Mouse (Mus musculus) frontal cortex, postnatal 36 days (tissue): Measurements from ENCODE around the gene Pak3.
A peak's percentile ranks its signal among the peaks of the same experiment; 100 is the strongest.
"Not testable (repeated sequence)": the region's sequence is repeated elsewhere in the genome, so short reads cannot be mapped to it uniquely, and the experiment has no call there.

ENCODE experiments used
- DNase-seq, 2 experiments: peaks; one replicate each; pipeline ENCODE4 v3.0.0; 2022; ENCODE audit warnings: low spot score in 2 of 2

Gene Pak3

DNA sequence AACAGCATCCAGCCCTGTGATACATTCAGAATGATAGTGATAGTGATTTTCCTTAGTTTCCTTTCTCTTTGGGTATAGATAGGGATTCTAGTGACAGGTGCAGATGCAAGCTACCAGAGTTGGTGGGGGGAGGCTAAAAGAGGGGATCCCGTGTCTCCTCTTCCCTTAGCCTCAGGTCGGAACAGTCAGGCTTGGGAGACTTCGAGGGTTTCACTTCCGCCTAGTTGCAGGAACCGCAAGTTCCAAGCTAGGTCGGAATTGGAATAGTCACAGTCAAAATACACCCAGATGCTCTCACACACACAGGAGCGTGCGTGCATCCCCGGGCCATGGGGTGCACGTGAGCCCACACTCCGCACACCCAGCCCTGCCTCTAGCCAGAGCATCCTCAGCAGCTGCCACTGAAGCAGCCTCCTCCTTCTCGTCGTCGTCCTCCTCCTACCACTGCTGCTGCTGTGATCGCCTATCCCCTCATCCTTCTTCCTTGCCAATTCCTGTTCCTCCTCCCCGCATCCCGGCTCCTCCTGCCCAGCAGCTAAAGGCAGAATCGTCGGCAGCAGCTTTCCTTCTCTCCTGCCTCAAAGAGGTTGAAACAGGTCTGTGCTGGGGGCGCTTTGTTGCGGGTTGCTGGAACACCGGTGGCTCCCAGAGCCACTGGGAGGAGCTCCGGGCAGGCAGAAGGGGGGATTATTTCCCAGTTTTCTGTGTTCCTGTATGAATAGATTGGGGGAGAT lies at the start of gene Pak3:
TSS of gene Pak3 (plus strand) at position 424 of the 734 bp plus-strand sequence.
- peak; percentile 55 for DNase-seq

GRCm38 (mm10) chrX:143482866-143483265 lies 35.5 kb upstream of the Pak3 start:
- DNase-seq: peak; percentile 89 to 98

DNA sequence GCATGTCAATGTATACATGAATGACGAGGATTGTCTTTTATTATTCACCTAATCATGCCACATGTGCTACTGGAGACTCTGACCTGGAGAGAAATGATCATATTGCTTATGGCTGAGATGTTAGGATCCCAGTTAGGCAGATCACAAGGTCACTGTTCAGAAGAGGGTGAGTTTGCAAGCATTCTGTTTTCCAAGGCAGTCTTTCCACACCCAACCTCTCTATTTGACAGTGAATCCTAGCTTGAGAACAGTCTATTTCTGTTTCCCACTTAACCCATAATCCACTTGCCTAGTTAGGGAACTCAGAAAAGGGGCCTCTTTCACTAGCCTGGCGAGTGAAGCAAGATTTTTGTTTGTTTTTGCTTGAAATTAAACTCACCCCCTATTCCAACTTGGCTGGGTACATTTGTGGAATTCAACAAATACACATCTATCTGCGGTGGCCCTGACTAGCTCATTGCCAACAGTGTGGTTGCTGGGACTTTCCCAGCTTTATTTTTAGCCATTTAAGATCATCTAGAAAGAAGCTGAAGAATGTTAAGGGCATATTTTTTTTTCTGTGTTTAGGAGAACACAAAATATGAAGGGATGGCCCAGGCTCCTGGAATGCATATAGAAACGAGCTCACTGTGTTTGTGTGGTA lies 17.2 kb upstream of the Pak3 start:
- no peak for DNase-seq

GRCm38 (mm10) chrX:143501776-143502365 lies 16.5 kb upstream of the Pak3 start:
- no peak for DNase-seq

GRCm38 (mm10) chrX:143518917-143519316 lies 526 bp downstream of the Pak3 start:
- DNase-seq: peak in 1 of 2 experiments; percentile 20

DNA sequence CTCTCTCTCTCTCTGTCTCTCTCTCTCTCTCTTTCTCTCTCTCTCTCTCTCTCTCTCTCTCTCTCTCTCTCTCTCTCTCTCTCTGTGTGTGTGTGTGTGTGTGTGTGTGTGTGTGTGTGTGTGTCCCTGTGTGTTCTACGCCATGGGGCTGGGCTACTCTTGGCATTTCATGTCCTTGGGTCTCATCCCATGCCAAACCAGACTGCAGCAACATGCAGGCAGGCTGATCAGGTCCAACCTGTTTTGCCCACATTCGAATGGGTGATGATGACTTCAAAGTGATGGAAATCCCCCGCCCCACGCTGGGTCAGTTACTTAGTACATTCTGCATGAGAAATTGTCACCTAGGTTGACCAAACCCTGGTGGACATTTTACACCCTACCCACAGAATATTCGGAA lies 1.1 kb downstream of the Pak3 start:
- not testable (repeated sequence) for DNase-seq

DNA sequence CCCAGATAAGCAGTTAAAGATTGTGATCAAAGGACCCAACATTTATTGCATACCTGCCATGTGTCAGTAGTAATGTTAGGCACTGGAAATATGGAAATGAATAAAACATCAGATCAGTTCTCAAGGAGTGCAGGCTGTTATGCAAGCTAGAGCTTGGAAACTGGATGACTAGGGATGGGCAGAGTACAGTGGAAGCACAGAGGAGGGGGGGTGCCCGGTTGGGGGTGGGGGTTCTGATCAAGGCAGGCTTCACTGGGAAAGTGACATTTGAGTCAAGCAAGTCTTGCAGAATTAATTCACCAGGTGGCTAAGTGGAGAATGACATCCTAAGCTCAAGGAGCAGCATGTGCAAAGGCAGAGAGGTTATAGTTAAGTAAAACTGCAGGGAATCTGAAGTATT lies 1.8 kb downstream of the Pak3 start:
- DNase-seq: no peak

- DNase-seq: no peak
Observed at GRCm38 (mm10) chrX:143532331-143532730, 13.9 kb downstream of the Pak3 start.

DNA sequence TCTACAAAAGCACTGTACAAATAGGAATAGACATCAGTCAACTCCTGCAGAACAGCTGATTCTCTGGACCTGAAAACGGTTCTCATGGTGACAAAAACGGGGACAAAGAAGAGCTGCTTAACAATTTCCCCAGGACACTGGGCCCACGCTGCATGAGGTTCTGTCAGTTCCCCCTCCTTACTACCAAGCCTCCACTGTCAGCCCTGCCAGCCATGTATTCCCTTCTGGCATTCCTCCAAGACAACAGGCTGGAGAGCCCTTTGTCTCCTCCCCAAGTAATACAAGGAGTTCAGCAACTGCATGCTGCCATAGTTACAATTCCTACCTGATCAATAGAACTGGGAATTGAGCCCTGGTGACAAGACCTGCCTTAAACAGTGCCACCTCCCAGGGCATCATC lies 15.2 kb downstream of the Pak3 start:
- DNase-seq: no peak

GRCm38 (mm10) chrX:143542756-143543155 lies 24.4 kb downstream of the Pak3 start:
- DNase-seq: no peak

- DNase-seq: no peak
Observed at GRCm38 (mm10) chrX:143543186-143543793, 24.9 kb downstream of the Pak3 start.

- no peak for DNase-seq
Observed at GRCm38 (mm10) chrX:143573691-143574090, 55.3 kb downstream of the Pak3 start.

- DNase-seq: no peak
Observed at GRCm38 (mm10) chrX:143579925-143580324, 61.5 kb downstream of the Pak3 start.

- no peak for DNase-seq
Observed at GRCm38 (mm10) chrX:143580458-143580959, 62.1 kb downstream of the Pak3 start.

DNA sequence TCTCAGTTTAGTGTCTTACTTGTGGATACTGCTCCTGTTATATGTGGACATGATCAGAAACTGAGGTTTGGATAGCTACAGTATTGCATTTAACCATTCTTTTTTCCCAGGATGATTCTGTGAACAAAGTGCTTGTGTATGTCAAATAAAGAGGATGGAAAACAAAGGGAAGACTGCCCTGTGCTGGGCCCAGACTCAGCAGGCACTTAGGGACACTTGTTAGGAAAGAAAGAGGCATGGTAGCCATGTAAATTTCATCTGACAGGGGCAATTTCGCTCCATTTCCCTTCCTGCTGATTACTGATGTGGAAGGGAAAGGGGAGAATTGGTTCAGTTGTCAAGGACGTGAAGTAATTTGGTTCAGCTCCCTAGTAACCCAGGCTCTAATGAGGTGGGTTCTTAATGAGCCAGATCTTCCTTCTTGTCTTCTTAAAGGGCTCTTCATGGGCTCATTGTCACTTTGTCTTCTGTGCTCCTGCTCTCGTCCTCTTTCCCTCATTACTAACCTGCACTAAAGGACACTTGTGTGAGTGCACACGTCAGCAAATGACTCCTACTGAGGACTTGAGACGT lies 88.6 kb downstream of the Pak3 start:
- DNase-seq: no peak

DNA sequence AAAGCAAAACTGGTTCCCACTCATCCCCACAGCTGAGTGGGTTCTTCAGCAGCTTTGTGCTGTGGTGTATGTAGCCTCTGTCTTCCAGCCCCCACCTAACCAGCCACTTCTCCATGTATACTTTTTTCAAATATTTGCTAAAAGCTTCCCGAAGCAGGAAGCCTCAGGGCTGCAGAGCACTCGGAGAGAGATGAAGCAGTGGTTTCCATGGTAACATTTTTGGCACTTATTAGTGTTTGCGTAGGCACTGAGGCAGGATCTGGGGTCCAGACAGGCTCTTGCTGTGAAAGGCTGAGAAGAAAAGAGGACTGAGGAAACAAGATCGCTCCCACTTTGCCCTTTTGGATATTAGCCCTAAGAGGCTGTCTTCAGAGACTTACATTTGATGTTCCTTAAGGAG lies 100.3 kb downstream of the Pak3 start:
- peak; percentile 5 to 36 for DNase-seq

DNA sequence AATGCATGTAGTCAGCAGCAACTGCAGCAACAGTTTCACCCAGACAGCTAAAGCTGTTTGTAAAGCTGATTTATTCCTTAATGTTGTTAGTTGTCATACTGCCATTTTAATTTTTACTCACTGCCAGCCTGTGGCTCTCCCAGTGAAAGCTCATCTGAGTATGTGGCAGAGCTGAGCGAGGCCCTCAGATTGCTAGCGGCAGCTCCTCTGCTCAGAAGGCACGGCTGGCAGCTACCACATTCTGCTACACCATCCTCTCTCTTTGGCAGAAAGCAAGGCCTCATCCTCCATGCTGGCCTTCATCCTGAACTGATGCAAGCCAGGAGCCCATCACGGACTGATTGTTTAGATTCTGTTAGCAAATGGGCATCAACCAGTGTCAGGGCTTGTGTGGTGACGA lies 109.4 kb downstream of the Pak3 start:
- DNase-seq: no peak

DNA sequence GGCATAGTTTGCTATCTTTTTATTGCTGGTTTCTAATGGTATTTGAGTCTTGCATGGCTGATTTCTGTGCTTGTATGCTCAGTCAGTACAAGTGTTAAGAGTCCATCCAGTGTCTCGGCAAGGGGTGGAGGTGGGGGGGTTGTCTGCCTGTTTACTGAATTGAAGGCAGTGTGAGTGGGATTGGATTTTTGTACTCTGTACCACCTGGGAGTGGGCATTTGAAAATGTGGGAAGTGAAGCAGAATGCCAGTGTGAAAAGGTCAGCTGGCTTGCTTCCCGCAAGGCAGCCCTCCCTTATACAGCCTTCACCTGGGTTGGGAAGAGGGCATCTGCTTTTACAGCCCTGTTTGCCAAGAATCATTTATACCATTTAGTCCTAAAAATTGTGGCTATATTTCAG lies 125.5 kb downstream of the Pak3 start:
- no peak for DNase-seq

- DNase-seq: no peak
Observed at GRCm38 (mm10) chrX:143644807-143645206, 126.4 kb downstream of the Pak3 start.

DNA sequence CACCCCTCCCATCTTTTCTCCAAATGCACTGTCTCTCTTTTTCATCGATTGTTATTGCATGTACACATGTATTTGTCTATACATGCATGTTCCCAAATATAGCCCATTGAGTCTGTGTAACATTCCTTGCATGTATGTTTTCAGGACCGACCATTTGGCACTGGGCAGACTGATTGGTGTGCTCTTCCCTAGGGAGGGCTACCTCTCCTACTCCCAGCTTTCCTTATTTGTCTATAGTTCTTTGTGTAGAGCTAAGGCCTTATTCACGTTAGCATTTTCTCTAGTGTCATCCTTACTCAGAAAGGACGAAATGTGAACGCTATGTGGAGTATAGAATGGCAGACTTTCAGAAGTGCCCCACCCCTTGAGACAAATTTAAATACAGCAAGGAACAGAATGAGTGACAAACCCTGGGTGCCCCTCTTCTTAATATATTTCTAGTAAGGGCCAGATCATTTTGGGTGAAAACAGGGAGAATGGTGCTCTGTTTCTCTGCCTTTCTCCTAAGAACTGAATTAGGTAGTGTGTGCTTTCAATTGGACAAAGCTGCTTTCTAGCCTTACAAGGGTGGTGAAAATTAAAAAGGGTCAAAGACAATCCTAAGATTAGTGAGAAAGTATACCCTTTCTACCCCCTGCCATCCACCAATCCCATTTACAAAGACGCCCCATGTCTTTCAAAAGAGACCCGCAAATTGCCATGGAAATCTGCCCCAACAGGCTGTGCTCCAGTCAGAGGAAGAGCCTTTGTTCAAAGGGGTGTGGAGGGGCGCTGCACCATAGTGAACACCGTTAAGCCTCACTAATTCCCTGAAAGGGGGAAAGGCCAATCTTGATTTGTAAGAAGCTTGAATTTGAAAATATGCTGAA lies 136.2 kb downstream of the Pak3 start:
- DNase-seq: no peak

DNA sequence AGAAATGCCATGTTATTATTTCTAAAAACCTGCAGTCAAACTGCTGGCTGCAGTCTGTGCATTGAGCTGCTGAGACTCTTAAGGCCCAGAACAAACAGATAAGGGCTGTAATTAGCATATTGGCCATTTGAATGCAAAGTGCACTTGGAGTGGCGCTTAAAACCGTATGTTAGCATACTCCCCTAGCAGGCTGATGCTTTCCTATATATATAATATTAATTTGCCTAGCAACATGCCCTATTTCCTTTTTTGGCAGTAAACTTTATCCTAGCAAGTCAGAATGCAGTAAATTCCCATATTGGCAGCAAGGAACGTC lies 136.7 kb downstream of the Pak3 start:
- DNase-seq: no peak
